Comparison of ENCODE assay signal across 8 mouse cellular contexts in genomic region chrX:8073881-8074429, GRCm38 (mm10). TPM values are rescaled to one million over a fixed set of nuclear protein-coding genes. Genes with fewer than 3 reads are reported as not detected.
DNase-seq lines count a peak whose midpoint lies in the region; ATAC-seq and TF ChIP-seq lines count a peak whose summit lies in the region.

No protein-coding gene starts in this region.

- H3K36me3 ChIP-seq in heart, embryonic 15.5 days, result peaks cover 10% of the 10 kb centered on the region; the same call in 1 of the 2 replicates
- H3K36me3 ChIP-seq in limb, embryonic 13.5 days, result peaks cover 22% of the 10 kb centered on the region; the same call in 1 of the 2 replicates
- H3K36me3 ChIP-seq in midbrain, embryonic 16.5 days (ENCODE audit: control insufficient read depth, insufficient read depth, low read length), result no peaks in the 10 kb centered on the region
- peaks cover 13% of the 10 kb centered on the region for H3K36me3 ChIP-seq in thymus, adult 2 months (ENCODE audit: control insufficient read depth, insufficient read depth, low read length)

- WGBS in heart, embryonic 15.5 days, result 9% methylated on average over 44 of the region's 64 CpGs
- WGBS in limb, embryonic 13.5 days, result 18% methylated on average over 39 of the region's 64 CpGs
- 24% methylated on average over 52 of the region's 64 CpGs for WGBS in midbrain, embryonic 16.5 days
- under 1% methylated on average over 54 of the region's 64 CpGs for WGBS in thymus, adult 2 months

- peaks cover 2% of the 10 kb centered on the region; the same call in 1 of the 2 replicates for H3K4me1 ChIP-seq in heart, embryonic 15.5 days (replicated peaks)
- H3K4me1 ChIP-seq in limb, embryonic 13.5 days, result no peaks in the 10 kb centered on the region
- H3K4me1 ChIP-seq in midbrain, embryonic 16.5 days (ENCODE audit: control insufficient read depth, insufficient read depth, low read length), result 0 out of 2 replicates have a peak, but pooled peaks cover 4% of the 10 kb centered on the region
- H3K4me1 ChIP-seq in thymus, adult 2 months (replicated peaks; ENCODE audit: control insufficient read depth, insufficient read depth, low read length), result peaks cover 5% of the 10 kb centered on the region

- H3K9ac ChIP-seq in heart, embryonic 15.5 days, result peak overlapping the region; percentile 63
- H3K9ac ChIP-seq in limb, embryonic 13.5 days, result peak overlapping the region; percentile 70
- peak overlapping the region; percentile 56 for H3K9ac ChIP-seq in midbrain, embryonic 16.5 days (ENCODE audit: low read depth, low read length)

- no peaks in the 10 kb centered on the region for H3K27me3 ChIP-seq in heart, embryonic 15.5 days
- H3K27me3 ChIP-seq in limb, embryonic 13.5 days, result no peaks in the 10 kb centered on the region
- H3K27me3 ChIP-seq in midbrain, embryonic 16.5 days (ENCODE audit: control insufficient read depth, insufficient read depth, low read depth, low read length), result no peaks in the 10 kb centered on the region
- no peaks in the 10 kb centered on the region for H3K27me3 ChIP-seq in thymus, adult 2 months (ENCODE audit: control insufficient read depth, insufficient read depth, low read length)

- no peak for TF ChIP-seq POLR2A in thymus, adult 2 months (IDR thresholded peaks at IDR 0.05; ENCODE audit: control insufficient read depth, extremely low read depth, insufficient read depth, low read length, poor library complexity)

- no peaks in the 10 kb centered on the region for H3K9me3 ChIP-seq in heart, embryonic 15.5 days (replicated peaks)
- H3K9me3 ChIP-seq in limb, embryonic 13.5 days, result no peaks in the 10 kb centered on the region
- H3K9me3 ChIP-seq in midbrain, embryonic 16.5 days (replicated peaks; ENCODE audit: control insufficient read depth, low read length, poor library complexity, severe bottlenecking), result no peaks in the 10 kb centered on the region; the same call in 1 of the 2 replicates

- peak; percentile 66 for ATAC-seq in heart, embryonic 15.5 days (replicated peaks; ENCODE audit: insufficient number of reproducible peaks, insufficient read depth, low FRiP score, low read depth)
- peak; percentile 39 for ATAC-seq in limb, embryonic 13.5 days (ENCODE audit: low FRiP score, low read depth)
- ATAC-seq in midbrain, embryonic 16.5 days, result peak; percentile 7

- peak; percentile 2 to 17 for DNase-seq in heart, adult 18-20 months
- DNase-seq in heart, postnatal 25 days (ENCODE audit: low spot score), result no peak
- DNase-seq in ES-CJ7 (ENCODE audit: low read depth, low spot score), result peak; percentile 24
- DNase-seq in cerebellum, postnatal 36 days, result peak; percentile 7 to 12
- DNase-seq in thymus, adult 2 months, result peak; percentile 53

- TF ChIP-seq CTCF in thymus, adult 2 months (IDR thresholded peaks at IDR 0.05; ENCODE audit: borderline replicate concordance, control insufficient read depth, extremely low read depth, insufficient read depth, low read length, poor library complexity), result no peak

- intact Hi-C loops in heart, postnatal 25 days (cut with DNase I), result loop anchor here (10.0 kb wide), 2 partner anchors 171 to 179 kb away; partner anchors contain the start of genes Pqbp1 and Timm17b

- peak overlapping the region; percentile 90 for H3K27ac ChIP-seq in heart, embryonic 15.5 days
- H3K27ac ChIP-seq in limb, embryonic 13.5 days, result peak overlapping the region; percentile 88
- peak overlapping the region; percentile 79 for H3K27ac ChIP-seq in midbrain, embryonic 16.5 days (ENCODE audit: low read length)
- peak overlapping the region; percentile 46; the same call in 1 of the 2 replicates for H3K27ac ChIP-seq in thymus, adult 2 months (ENCODE audit: control insufficient read depth, insufficient read depth, low read length)

- peak overlapping the region; percentile 68 for H3K4me3 ChIP-seq in heart, embryonic 15.5 days
- H3K4me3 ChIP-seq in limb, embryonic 13.5 days, result peak overlapping the region; percentile 58
- H3K4me3 ChIP-seq in midbrain, embryonic 16.5 days (ENCODE audit: low read depth, low read length), result peak overlapping the region; percentile 56
- peak overlapping the region; percentile 63 for H3K4me3 ChIP-seq in thymus, adult 2 months (ENCODE audit: control insufficient read depth, insufficient read depth, low read length)

- peak overlapping the region; percentile 61 for H3K4me2 ChIP-seq in heart, embryonic 15.5 days
- H3K4me2 ChIP-seq in limb, embryonic 13.5 days (replicated peaks), result peak overlapping the region; percentile 60
- peak overlapping the region; percentile 61 for H3K4me2 ChIP-seq in midbrain, embryonic 16.5 days (ENCODE audit: low read length)

RNA-seq across cellular contexts. Expression of gene Suv39h1, which starts 0.6 kb away (rescaled TPM):
- 1 to 10 TPM; 4.0 to 4.5 TPM for total RNA-seq in heart, adult 18-20 months (2021)
- 1 to 10 TPM; 4.1 to 5.0 TPM for total RNA-seq in heart, postnatal 25 days (2021)
- 25.0 and 32.1 TPM in 2 replicates for polyA plus RNA-seq in heart, embryonic 15.5 days (2015; fragmentation: Nextera tagmentation; extraction: Ambion mirVana)
- polyA plus RNA-seq in limb, embryonic 13.5 days (2015; fragmentation: Nextera tagmentation; extraction: Ambion mirVana), result 67.8 and 69.3 TPM in 2 replicates
- 39.1 and 44.6 TPM in 2 replicates for polyA plus RNA-seq in midbrain, embryonic 16.5 days (2015; fragmentation: Nextera tagmentation; extraction: Ambion mirVana)
- polyA plus RNA-seq in thymus, adult 2 months (2012; rRNA removed), result 69.4 and 74.6 TPM in 2 replicates

RNA-seq across cellular contexts. Expression of gene Was, which starts 16.3 kb away (rescaled TPM):
- total RNA-seq in heart, adult 18-20 months (2021), result 1 to 10 TPM; 1.5 to 3.5 TPM
- 1 to 10 TPM; 1.8 to 2.3 TPM for total RNA-seq in heart, postnatal 25 days (2021)
- 0.39 and 1.1 TPM in 2 replicates for polyA plus RNA-seq in heart, embryonic 15.5 days (2015; fragmentation: Nextera tagmentation; extraction: Ambion mirVana)
- polyA plus RNA-seq in limb, embryonic 13.5 days (2015; fragmentation: Nextera tagmentation; extraction: Ambion mirVana), result 0.15 and 0.40 TPM in 2 replicates
- polyA plus RNA-seq in midbrain, embryonic 16.5 days (2015; fragmentation: Nextera tagmentation; extraction: Ambion mirVana), result 0.12 and 0.19 TPM in 2 replicates
- polyA plus RNA-seq in thymus, adult 2 months (2012; rRNA removed), result 88.5 and 102 TPM in 2 replicates

RNA-seq across cellular contexts. Expression of gene Glod5, which starts 55.7 kb away (rescaled TPM):
- not detected for total RNA-seq in heart, adult 18-20 months (2021)
- not detected for total RNA-seq in heart, postnatal 25 days (2021)
- polyA plus RNA-seq in heart, embryonic 15.5 days (2015; fragmentation: Nextera tagmentation; extraction: Ambion mirVana), result 0.19 and 0.66 TPM in 2 replicates
- polyA plus RNA-seq in limb, embryonic 13.5 days (2015; fragmentation: Nextera tagmentation; extraction: Ambion mirVana), result not detected in 2 replicates
- polyA plus RNA-seq in midbrain, embryonic 16.5 days (2015; fragmentation: Nextera tagmentation; extraction: Ambion mirVana), result 0.56 and 0.58 TPM in 2 replicates
- polyA plus RNA-seq in thymus, adult 2 months (2012; rRNA removed), result not detected in 2 replicates

RNA-seq across cellular contexts. Expression of gene Wdr13, which starts 58.7 kb away (rescaled TPM):
- total RNA-seq in heart, adult 18-20 months (2021), result 10 to 100 TPM; 34.0 to 39.1 TPM
- 10 to 100 TPM; 43.6 to 46.6 TPM for total RNA-seq in heart, postnatal 25 days (2021)
- 22.3 and 25.2 TPM in 2 replicates for polyA plus RNA-seq in heart, embryonic 15.5 days (2015; fragmentation: Nextera tagmentation; extraction: Ambion mirVana)
- polyA plus RNA-seq in limb, embryonic 13.5 days (2015; fragmentation: Nextera tagmentation; extraction: Ambion mirVana), result 20.1 TPM in 2 replicates
- polyA plus RNA-seq in midbrain, embryonic 16.5 days (2015; fragmentation: Nextera tagmentation; extraction: Ambion mirVana), result 70.5 and 72.8 TPM in 2 replicates
- 128 and 141 TPM in 2 replicates for polyA plus RNA-seq in thymus, adult 2 months (2012; rRNA removed)

Comparison
In these comparisons a context has a peak if more than half of its experiments do, and no peak if none do; other contexts are left out.
1. ATAC-seq: peak in every context shown above with its lines; median percentile 66 in heart, embryonic 15.5 days; 39 in limb, embryonic 13.5 days; 7 in midbrain, embryonic 16.5 days.
2. RNA of gene Was, which starts 16.3 kb away (polyA plus RNA-seq): 88.5 to 102 TPM in thymus, adult 2 months; 0.39 to 1.1 TPM in heart, embryonic 15.5 days, 0.12 to 0.19 TPM in midbrain, embryonic 16.5 days and 0.15 to 0.40 TPM in limb, embryonic 13.5 days; every median in the first group is over 10 times any median in the second.
3. Peak in every context shown above with its lines, with median percentiles within 50 percentile points of each other: H3K27ac ChIP-seq, H3K4me2 ChIP-seq, H3K4me3 ChIP-seq and H3K9ac ChIP-seq.